Mouse (Mus musculus) intestine, embryonic 16.5 days (tissue): ENCODE data around the gene Pfn4. TPM values are rescaled to one million over a fixed set of nuclear protein-coding genes. Genes with fewer than 3 reads are reported as not detected.

Experiments used
- ATAC-seq: fragments of 200-750 bp; cut with Nextera tagmentation; 2 replicates; pipeline ENCODE4 v1.8.0; 2017; ENCODE audit warnings: moderate TSS enrichment, moderate library complexity
- H3K27ac ChIP-seq: fragments of 300-500 bp; sonication (generic); 2 replicates; pipeline ENCODE4 v1.5.1; 2014; ENCODE audit warnings: mild to moderate bottlenecking, low read length
- H3K27me3 ChIP-seq: fragments of 300-500 bp; sonication (generic); replicated peaks from 2 replicates; pipeline ENCODE4 v1.6.1; 2014; ENCODE audit warnings: low read length, control low read depth, mixed read lengths; ENCODE audit not compliant: control insufficient read depth, insufficient read depth
- H3K36me3 ChIP-seq: fragments of 300-500 bp; sonication (generic); 2 replicates; pipeline ENCODE4 v1.6.1; 2014; ENCODE audit warnings: low read length, control low read depth; ENCODE audit not compliant: control insufficient read depth, insufficient read depth
- H3K4me1 ChIP-seq: fragments of 300-500 bp; sonication (generic); 2 replicates; pipeline ENCODE4 v1.6.1; 2014; ENCODE audit warnings: low read length, control low read depth, mixed read lengths; ENCODE audit not compliant: control insufficient read depth, insufficient read depth
- H3K4me2 ChIP-seq: fragments of 300-500 bp; sonication (generic); 2 replicates; pipeline ENCODE4 v1.6.1; 2014; ENCODE audit warnings: low read depth, low read length, control low read depth
- H3K4me3 ChIP-seq: fragments of 300-500 bp; sonication (generic); 2 replicates; pipeline ENCODE4 v1.5.1; 2014; ENCODE audit warnings: mild to moderate bottlenecking, low read length
- H3K9ac ChIP-seq: fragments of 300-500 bp; sonication (generic); 2 replicates; pipeline ENCODE4 v1.6.1; 2014; ENCODE audit warnings: low read depth, low read length
- H3K9me3 ChIP-seq: fragments of 300-500 bp; sonication (generic); 2 replicates; pipeline ENCODE4 v1.6.1; 2016; ENCODE audit warnings: low read length, control low read depth; ENCODE audit not compliant: control insufficient read depth
- WGBS: fragments of 180-500 bp; shearing (Covaris S2); extraction: QIAGEN DNeasy Blood & Tissue Kit; methylation state at CpG from one replicate; pipeline ENCODE4 v1.1.7; 2014; 5-methylcytosine and 5-hydroxymethylcytosine counted together
- polyA plus RNA-seq: library from polyadenylated mRNA; unstranded; fragments of >200 nt; fragmentation: Nextera tagmentation; extraction: Ambion mirVana; gene quantifications from 2 replicates; pipeline ENCODE4 v1.2.1, GENCODE M21; 2015

Pfn4 gene
- polyA plus RNA-seq, 1 experiment from 2014 or later: 1.1 TPM

DNA sequence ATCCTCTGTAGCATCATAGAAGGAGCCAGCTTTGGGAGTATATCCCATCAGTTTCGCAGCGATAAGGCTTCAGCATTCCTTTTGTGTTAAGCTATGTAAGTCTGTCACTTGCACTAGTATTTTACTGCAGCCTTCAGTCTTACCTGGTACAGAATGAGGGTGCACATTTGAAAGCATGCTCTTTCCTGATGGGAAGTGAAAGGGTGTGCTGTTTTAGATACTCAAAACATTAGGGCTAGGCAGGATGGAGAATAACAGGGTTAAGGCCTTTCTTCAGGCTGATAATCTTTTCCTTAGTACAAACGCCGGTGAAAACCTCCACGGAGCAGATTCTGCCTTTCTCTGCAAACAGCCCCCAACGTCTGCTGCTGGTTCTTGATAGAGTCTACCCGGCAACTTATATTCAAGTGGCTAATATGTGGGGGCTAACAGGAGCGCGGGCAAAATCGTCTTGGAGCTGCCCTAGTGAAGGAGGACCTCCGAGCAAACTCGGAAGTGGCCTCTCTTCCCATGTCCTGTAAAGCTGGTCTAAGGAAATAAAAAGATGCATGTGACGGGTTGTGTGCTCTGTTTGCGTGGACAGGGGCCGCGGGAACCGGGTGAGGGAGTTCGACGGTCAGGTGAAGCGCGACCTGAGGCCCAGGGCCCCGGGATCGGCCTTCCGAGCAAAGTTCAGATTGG is 48.0 kb downstream of the Pfn4 start:
- Histone ChIP-seq H3K27me3 (no peaks in the 10 kb centered on the region), H3K27ac (peak overlapping the region; percentile 92), H3K36me3 (peaks cover 8% of the 10 kb centered on the region; the same call in 1 of the 2 replicates), H3K4me2 (peak overlapping the region; percentile 82), H3K9ac (peak overlapping the region; percentile 76), H3K4me3 (peak overlapping the region; percentile 88), H3K9me3 (no peaks in the 10 kb centered on the region), H3K4me1 (peaks cover 12% of the 10 kb centered on the region; the same call in 1 of the 2 replicates)
- peak; percentile 19 for ATAC-seq
- WGBS: 6% methylated on average over 24 of the region's 24 CpGs

DNA sequence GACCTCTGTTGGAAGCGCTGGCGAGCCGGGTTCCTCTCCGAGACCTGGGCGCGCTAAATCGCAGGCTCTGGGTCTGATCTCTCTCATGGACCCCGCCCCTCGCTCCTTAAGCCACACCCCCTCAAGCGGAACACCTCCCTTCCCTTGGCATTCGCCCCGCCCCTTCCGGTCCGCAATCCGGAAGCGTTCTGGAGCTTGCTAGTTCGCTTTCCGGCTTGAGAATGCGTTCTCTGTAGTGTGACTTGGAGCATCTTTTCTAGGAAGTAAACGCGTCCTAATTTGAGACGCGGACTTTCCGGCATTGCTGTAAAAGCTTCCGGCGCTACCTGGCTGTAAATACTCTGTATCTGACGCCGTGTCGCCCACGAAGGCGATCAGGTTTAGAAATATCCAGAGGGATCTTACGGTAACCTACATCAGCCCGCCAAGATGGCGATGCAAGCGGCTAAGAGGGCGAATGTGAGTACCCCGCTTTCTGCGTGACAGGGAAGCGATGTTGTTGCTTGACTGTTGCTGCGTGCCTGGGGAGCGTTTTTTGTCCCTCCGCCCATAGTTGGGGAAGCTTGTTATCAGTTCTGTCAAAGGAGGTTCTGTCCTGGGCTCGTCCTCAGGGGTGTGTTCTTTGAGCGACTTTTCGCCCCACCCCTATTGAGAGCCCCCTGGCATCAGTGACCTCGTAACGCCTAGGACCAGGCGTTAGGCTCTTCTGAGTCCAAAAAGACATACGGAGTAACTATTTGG is 48.7 kb downstream of the Pfn4 start, which contains the start of gene Sf3b6:
TSS of gene Sf3b6 (plus strand) at position 184 of the 741 bp plus-strand sequence.
- H3K27ac ChIP-seq: peak within 1 kb of the TSS; percentile 92
- WGBS: under 1% methylated on average over 49 of the region's 49 CpGs
- peaks cover 8% of the 10 kb centered on the region; the same call in 1 of the 2 replicates for H3K36me3 ChIP-seq
- peak within 1 kb of the TSS; percentile 82 for H3K4me2 ChIP-seq
- H3K4me3 ChIP-seq: peak within 1 kb of the TSS; percentile 88
- H3K27me3 ChIP-seq: no peaks in the 10 kb centered on the region
- no peaks in the 10 kb centered on the region for H3K9me3 ChIP-seq
- peak; percentile 99 for ATAC-seq
- peaks cover 11% of the 10 kb centered on the region; the same call in 1 of the 2 replicates for H3K4me1 ChIP-seq
- H3K9ac ChIP-seq: peak within 1 kb of the TSS; percentile 76

DNA sequence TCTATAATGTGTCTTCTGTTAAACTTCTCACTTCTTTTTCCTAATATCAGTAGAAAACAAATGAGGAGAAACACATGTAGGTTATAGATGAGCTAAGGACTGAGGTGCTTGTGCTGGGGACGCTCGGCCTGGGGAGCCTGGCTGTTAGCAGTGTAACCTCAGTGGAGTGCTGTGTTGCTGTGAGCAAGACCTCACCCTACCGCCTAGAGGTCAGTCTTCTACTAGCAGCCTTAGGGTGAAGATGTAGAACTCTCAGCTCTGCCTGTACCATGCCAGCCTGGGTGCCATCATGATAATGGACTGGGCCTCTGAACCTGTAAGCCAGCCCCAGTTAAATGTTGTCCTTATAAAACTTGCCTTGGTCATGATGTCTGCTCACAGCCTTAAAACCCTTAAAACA is 58.4 kb downstream of the Pfn4 start:
- Histone ChIP-seq H3K36me3 (peaks cover 9% of the 10 kb centered on the region), H3K4me3 (no peak overlapping the region), H3K27ac (no peak overlapping the region), H3K4me1 (no peaks in the 10 kb centered on the region), H3K9me3 (no peaks in the 10 kb centered on the region), H3K9ac (no peak overlapping the region), H3K4me2 (no peak overlapping the region), H3K27me3 (no peaks in the 10 kb centered on the region)
- no peak for ATAC-seq
- 78% methylated on average over 3 of the region's 3 CpGs for WGBS

Other genes starting within 250 kb of the Pfn4 start
- gene Itsn2, start 176.4 kb upstream of the Pfn4 start, polyA plus RNA-seq: 30.4 and 32.9 TPM in 2 replicates
- not detected in 2 replicates for gene Gm3625, start 176.1 kb upstream of the Pfn4 start, polyA plus RNA-seq
- 0.05 and 0.34 TPM in 2 replicates for gene Fam228a, start 30.6 kb upstream of the Pfn4 start, polyA plus RNA-seq
- 1.1 and 1.3 TPM in 2 replicates for gene Fam228b, start 245 bp downstream of the Pfn4 start, polyA plus RNA-seq
- gene Sf3b6, start 48.5 kb downstream of the Pfn4 start, polyA plus RNA-seq: 169 and 193 TPM in 2 replicates
- 7.1 and 8.2 TPM in 2 replicates for gene Fkbp1b, start 72.6 kb downstream of the Pfn4 start, polyA plus RNA-seq
- gene Wdcp, start 74.3 kb downstream of the Pfn4 start, polyA plus RNA-seq: 11.0 and 12.4 TPM in 2 replicates
- 1.3 and 1.7 TPM in 2 replicates for gene Mfsd2b, start 105.3 kb downstream of the Pfn4 start, polyA plus RNA-seq
- gene Ubxn2a, start 138.7 kb downstream of the Pfn4 start, polyA plus RNA-seq: 31.0 and 32.8 TPM in 2 replicates
- 4.4 and 5.2 TPM in 2 replicates for gene Atad2b, start 148.3 kb downstream of the Pfn4 start, polyA plus RNA-seq